Mouse (Mus musculus) thymus, adult 2 months (tissue): ENCODE data around the gene Glis3.

Experiments used
- CTCF ChIP-seq: fragments of 200-500 bp; IDR thresholded peaks from 2 replicates; pipeline ENCODE4 v1.5.1; 2012; ENCODE audit warnings: mild to moderate bottlenecking, control low read depth, low read length, moderate library complexity, borderline replicate concordance; ENCODE audit not compliant: control insufficient read depth, poor library complexity, insufficient read depth; ENCODE audit errors: extremely low read depth
- POLR2A ChIP-seq: fragments of 200-500 bp; IDR thresholded peaks from 2 replicates; pipeline ENCODE4 v1.6.1; 2012; ENCODE audit warnings: mild to moderate bottlenecking, low read length, control low read depth, moderate library complexity; ENCODE audit not compliant: control insufficient read depth, poor library complexity, insufficient read depth; ENCODE audit errors: extremely low read depth

- TF ChIP-seq CTCF (no peak), POLR2A (no peak)
These were observed 33.6 kb downstream of the Glis3 start for GRCm38 (mm10) chr19:28646286-28646685.
